Mouse (Mus musculus): Measurements from ENCODE around the gene Ndufaf2. TPM values are rescaled to one million over a fixed set of nuclear protein-coding genes. Genes with fewer than 3 reads are reported as not detected.

Gene Ndufaf2
- total RNA-seq, 2 experiments from 2014 or later = 21.1 to 22.8 TPM

GRCm38 (mm10) chr13:108144086-108144485 is 14.3 kb downstream of the Ndufaf2 start:
- DNase-seq (ENCODE audit: low spot score in 2 of 2) = no peak

- DNase-seq (ENCODE audit: low spot score in 2 of 2) = peak; percentile 11 to 70
Observed at GRCm38 (mm10) chr13:108138403-108138977, 19.9 kb downstream of the Ndufaf2 start.

DNA sequence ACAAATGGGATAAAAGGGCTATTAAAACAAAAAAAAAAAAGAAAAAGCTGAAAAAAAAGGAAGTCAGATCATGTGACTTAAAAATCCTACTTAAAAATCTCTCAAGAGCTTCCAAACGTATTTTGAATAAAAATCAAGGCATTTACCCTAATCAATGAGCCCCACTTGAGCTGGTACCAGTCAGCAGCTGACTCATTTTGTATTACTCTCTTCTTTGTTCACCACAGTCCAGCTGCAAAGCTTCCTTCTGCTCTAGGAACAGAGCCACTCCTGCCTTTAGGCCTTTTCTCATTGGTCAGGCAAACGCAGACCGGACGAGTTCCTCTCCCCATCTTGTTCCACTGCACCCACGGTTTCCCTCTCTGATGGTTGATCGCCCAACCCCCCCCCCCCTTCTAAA is 22.8 kb downstream of the Ndufaf2 start:
- no peak for DNase-seq (ENCODE audit: low spot score in 2 of 2)

DNA sequence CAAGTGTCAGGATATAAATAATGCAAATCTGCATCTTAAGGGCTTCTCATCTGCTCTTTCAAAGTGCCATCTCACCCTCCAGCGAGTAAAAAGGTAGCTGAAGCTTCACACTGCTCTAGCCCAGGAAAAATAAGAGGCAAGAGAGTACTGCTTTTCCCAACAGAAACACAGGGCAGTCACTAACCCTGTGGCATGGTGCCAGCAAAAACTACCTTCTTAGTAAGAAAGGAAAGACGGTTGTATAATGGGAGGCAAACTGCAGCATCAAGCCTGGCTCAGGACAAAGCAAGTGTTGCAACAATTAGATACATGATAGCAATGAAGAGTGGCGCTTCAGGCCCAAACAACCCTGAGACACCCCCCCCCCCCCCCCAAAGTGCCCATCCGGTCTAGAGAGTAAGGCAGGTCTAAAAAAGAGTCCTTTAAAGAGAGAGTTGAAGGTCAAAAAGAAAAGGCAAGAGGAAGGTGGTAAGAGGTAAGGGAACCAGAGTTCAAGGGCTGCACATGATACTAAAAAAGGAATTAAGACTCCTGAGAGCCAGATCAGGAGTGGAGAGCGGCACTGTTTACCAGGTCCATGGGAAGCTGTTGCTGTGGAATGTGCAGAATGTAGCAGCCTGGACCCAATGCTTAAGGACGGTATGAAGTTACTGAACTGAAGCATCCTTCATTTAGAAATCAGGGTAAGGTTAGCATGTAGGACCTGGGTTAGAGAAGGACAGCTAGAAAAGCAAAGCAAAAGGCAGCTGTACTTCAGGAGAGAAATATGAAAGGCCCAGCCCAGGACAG is 26.2 kb downstream of the Ndufaf2 start:
- DNase-seq (ENCODE audit: low spot score in 2 of 2) = no peak

DNA sequence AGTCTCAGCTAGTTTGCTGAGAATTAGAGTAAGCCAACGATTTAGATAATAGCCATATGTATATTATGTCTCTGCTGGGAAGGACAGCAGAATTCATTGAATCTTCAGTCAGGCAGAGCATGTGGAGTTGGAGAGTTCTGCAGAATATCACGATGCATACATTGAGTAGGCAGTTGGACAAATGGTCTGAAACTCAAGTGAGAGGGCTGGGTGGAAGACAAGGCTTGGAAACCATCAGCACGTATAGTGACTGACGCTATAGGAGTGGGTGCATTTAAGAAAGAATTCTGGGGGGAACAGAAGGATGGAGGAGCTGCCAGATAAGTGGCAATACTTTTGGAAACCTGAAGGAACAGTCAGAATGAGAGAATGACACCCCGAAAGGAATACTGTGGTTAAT is 27.7 kb downstream of the Ndufaf2 start:
- peak in 1 of 2 experiments; percentile 22 for DNase-seq (ENCODE audit: low spot score in 2 of 2)

DNA sequence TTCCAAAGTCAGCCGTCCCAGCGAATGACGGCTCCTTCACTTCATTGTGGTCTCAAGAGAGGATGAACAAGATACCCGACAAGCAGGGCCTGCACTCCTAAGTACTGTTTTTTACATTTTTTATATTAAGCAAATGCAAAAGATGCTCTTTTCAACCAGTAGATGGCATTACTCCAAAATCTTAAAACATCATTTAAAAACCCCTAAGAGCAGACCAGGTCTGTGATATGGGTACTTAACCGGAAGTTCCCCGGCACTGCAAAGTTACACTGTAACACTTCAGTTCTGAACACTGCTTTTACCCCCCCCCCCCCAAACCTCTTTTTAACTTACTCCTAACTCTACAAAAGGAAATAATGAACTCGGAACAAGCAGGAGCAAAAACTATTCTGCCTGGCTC is 29.4 kb downstream of the Ndufaf2 start:
- no peak for DNase-seq (ENCODE audit: low spot score in 2 of 2)

DNA sequence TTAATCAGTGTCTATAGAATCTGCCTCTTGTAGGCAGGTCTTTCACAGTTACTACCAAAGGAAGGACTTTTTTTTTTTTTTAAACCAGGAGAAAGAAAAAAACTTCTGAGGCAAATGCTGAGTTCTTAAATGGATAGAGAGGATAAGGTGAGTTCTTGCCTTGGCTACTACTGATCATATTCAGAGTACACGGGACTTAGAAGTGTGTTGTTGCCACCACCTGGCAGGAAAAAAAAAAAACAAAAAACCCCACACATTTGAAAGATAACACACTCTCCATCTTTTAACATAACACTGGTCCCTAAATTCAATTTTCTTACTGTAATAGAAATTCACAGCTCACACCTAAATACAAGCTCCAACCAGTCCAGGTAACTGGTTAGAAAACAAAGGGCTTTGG is 30.5 kb downstream of the Ndufaf2 start:
- DNase-seq (ENCODE audit: low spot score in 2 of 2) = no peak

DNA sequence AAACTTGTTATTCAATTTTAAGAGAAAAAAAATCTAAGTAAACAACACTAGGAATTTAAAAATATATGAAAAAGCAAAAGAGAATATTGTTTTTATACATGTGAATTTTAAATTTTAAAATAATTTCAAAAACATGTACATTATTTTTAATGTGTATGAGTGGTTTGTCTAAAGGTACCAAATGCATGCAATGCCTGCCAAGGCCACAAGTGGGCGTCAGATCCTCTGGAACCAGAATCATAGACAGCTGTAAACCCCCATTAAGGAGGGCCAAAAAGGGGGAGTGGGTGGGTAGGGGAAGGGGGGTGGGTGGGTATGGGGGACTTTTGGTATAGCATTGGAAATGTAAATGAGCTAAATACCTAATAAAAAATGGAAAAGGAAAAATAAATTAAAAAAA is 31.3 kb downstream of the Ndufaf2 start:
- DNase-seq (ENCODE audit: low spot score in 2 of 2) = peak in 1 of 2 experiments; percentile 40

DNA sequence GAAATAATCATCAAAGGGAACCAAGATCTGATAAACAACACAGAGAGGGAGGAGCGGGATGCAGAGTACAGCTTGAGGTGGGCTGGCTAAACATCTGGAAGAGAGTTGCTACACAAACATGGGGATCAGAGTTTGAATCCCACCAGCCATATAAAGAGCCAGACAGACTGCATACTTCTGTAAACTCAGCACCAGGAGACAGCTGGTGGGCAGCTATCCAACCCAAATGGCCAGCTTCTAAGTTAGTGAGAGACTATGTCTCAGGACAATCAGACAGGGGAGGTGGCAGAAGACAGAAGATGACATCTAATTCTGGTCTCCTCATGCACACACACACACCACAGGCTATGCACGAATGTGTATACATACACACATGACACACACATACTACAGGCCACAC is 32.2 kb downstream of the Ndufaf2 start:
- DNase-seq (ENCODE audit: low spot score in 2 of 2) = no peak

DNA sequence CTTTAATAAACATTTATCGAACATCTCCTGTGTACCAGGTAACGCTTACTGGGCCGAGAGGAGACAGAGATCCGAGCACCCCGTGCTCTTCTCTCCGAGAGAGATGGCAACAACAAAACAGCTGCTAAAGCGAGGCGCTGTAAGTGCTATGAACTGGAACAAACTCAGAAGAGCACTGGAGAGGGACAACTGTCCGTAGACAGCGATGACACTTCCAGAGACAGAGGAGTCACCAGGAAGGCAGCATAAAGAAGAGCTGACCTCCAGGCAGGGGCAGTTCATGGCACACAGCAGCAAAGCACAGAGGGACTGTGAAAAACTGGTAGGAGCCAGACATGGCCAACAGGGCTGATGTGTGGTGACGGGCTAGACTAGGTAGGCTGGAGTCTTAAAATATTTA is 34.3 kb downstream of the Ndufaf2 start:
- no peak for DNase-seq (ENCODE audit: low spot score in 2 of 2)

GRCm38 (mm10) chr13:108123109-108123723 is 35.2 kb downstream of the Ndufaf2 start:
- no peak for DNase-seq (ENCODE audit: low spot score in 2 of 2)

DNA sequence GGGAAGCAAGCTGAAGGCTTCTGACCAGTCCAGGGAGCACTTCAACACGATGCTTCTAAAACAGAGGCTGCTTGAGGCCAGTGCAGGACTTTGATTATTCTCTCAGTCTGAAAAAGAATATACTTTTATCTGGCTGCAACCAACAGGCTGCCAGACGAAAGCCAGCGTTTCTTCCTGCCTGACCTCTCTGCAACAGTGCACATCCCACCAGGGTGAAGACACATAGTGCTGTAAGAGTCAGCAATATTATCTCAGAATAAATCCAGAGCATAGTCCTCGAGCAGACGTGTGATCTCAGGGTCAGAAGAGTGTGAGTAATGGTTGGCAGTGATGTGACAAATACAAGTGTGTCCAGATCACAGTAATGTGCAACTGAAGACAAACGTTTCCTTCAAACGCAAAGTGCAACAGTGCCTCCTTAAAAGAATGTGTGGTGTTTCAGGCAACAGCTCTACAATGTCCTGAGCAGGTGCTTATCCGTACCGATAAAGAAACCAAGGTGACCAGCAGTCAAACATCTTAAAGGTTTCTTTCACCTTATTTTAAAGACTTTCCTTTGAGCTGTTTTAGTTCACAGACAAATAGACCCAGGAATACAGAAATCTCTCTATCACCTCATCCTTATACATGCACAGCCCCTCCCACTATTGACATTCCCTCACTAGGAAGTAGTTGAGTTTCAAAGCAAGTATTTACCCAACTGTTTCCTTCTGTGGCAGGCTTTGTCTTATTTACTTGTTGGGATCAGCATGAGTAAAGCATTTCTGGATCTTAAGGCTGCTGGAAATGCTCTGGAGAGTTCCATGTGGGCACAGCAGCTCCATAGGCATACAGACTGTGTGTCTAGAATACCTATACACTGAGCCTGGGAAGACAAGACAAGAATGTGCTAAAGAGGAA is 38.8 kb downstream of the Ndufaf2 start:
- no peak for DNase-seq (ENCODE audit: low spot score in 2 of 2)

DNA sequence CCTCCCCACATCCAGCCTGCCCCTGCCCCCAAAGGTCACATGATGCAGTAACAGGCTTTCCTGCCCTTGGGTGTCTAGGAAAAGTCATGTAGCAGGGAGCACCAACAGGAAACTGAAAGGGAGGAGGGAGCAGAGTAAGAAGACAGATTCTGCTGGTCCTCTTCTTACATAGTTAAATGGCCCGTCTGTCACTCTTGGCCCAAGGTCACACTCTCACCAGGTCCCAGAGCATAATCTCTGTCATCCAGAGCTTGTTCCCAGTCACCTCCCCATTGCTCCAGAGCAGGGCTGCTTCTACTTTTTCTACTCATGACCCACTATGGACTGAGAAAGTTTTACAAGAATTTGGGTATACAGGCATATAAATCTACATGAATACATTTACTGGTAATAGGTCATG is 40.2 kb downstream of the Ndufaf2 start:
- DNase-seq (ENCODE audit: low spot score in 2 of 2) = no peak

GRCm38 (mm10) chr13:108117654-108118053 is 40.8 kb downstream of the Ndufaf2 start:
- DNase-seq (ENCODE audit: low spot score in 2 of 2) = no peak

DNA sequence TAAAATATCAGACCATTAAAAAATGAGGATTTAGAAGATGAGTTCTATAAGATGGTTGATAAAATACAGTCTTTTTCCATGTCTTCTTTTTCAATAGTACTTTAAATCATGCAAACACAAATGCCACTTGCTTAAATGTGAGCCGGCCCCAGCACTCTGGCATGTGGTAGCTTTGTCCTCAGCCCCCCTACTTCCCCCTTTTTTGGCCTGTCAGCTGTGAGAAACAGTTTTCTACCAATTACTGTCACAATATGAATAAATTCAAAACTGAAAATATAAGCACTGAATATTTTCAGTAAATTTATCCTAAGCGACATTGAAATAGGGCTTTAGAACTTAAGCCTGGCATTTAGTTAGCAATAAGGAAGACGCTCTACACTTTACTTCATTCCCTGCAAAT is 44.2 kb downstream of the Ndufaf2 start:
- DNase-seq (ENCODE audit: low spot score in 2 of 2) = no peak

DNA sequence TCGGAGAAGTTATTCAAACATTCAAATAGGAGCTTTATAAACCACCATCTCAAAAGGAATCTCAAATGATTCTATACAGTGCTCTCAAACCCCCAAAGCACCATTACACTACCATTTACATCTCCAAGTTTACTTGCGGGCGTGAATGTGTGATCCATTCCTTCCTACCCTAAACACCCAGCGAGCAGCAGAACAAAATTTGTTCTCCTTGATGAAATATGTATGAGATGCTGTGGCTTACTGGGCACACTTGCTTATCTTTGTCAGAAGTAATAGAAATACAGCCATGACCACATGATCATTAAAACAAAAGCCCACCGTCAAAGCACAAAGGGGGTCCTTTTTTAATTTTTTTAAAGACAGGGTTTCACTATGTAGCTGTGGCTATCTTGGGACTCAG is 44.9 kb downstream of the Ndufaf2 start:
- DNase-seq (ENCODE audit: low spot score in 2 of 2) = no peak

DNA sequence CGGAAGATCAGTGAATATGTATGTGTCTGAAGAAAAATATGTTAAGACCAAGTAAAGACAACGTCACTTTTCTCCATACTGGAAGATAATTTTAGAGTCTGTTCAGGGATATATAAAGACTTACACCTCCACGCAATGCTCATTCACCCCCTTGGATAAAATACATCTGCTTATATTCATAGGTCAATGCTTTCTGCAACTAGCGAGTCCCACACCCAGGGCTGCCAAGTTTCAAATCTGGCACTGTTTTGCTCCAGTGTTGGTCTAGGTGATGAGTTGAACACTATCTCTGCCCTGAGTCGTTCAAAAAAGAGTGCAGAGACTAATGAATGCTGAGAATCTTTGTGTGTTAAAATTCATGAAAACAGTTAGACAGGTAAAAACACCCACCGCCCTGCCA is 47.5 kb downstream of the Ndufaf2 start:
- DNase-seq (ENCODE audit: low spot score in 2 of 2) = no peak

- DNase-seq (ENCODE audit: low spot score in 2 of 2) = no peak
Observed at GRCm38 (mm10) chr13:108100700-108101099, 57.7 kb downstream of the Ndufaf2 start.

DNA sequence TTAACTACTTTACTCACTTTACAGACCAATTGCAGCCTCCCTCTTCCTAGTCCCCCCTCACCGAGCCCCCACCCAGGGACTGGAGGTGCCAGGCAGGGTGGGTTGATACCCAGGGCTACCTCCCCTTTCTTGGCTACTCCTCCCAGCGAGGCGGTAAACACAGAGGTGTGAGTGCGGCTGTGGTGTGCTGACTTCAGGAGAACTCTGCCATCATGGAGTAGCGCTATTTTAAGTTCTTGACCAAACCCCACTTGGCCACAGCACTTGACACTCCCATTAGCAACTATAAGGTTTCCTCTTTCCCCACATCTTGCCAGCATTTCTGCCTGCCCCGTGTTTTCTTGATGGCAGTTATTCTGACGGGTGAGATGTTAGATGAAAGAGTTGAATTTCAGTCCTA is 62.0 kb downstream of the Ndufaf2 start:
- DNase-seq (ENCODE audit: low spot score in 2 of 2) = no peak

- DNase-seq (ENCODE audit: low spot score in 2 of 2) = peak; percentile 28 to 59
Observed at GRCm38 (mm10) chr13:108095617-108096016, 62.8 kb downstream of the Ndufaf2 start.

- no peak for DNase-seq (ENCODE audit: low spot score in 2 of 2)
Observed at GRCm38 (mm10) chr13:108094681-108095080, 63.7 kb downstream of the Ndufaf2 start.

DNA sequence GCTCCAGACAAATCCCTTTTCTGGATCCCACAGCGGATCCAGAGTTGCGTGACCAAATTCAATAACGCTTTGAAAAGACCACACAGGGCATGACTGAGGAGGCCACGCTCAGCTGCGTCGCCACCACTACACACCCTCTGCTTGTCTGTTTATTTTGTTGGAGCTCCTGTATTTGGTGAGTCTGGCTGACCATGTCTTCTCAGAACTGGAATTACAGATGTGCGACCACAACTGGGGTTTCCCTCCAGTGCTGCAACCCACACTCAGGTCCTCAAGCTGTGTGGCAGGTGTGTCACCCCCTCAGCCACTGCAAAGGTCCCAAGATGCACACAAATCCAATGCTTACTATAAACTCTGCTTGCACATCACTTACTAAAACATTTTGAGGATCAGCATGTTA is 66.1 kb downstream of the Ndufaf2 start:
- DNase-seq (ENCODE audit: low spot score in 2 of 2) = no peak
